Mouse (Mus musculus) large intestine, adult 2 months (tissue): ENCODE data around the gene Gldc. TPM values are rescaled to one million over a fixed set of nuclear protein-coding genes. Genes with fewer than 3 reads are reported as not detected.
"Not testable (repeated sequence)": the region's sequence is repeated elsewhere in the genome, so short reads cannot be mapped to it uniquely, and the experiment has no call there.

Source experiments
- DNase-seq: peaks from one replicate; pipeline ENCODE4 v3.0.0-alpha.2; 2012; ENCODE audit warnings: low read depth, low spot score
- WGBS: fragments of 180-500 bp; shearing (Covaris S2); methylation state at CpG from one replicate; pipeline ENCODE4 v1.1.7; 2018; 5-methylcytosine and 5-hydroxymethylcytosine counted together
- polyA plus RNA-seq: library from polyadenylated mRNA; depleted of rRNA; stranded (reverse); fragments of >200 nt; gene quantifications from 2 replicates; pipeline ENCODE4 v1.2.3, GENCODE M21; 2012; rRNA removed

The Gldc gene
- 0.05 and 0.15 TPM in 2 replicates for polyA plus RNA-seq

DNA sequence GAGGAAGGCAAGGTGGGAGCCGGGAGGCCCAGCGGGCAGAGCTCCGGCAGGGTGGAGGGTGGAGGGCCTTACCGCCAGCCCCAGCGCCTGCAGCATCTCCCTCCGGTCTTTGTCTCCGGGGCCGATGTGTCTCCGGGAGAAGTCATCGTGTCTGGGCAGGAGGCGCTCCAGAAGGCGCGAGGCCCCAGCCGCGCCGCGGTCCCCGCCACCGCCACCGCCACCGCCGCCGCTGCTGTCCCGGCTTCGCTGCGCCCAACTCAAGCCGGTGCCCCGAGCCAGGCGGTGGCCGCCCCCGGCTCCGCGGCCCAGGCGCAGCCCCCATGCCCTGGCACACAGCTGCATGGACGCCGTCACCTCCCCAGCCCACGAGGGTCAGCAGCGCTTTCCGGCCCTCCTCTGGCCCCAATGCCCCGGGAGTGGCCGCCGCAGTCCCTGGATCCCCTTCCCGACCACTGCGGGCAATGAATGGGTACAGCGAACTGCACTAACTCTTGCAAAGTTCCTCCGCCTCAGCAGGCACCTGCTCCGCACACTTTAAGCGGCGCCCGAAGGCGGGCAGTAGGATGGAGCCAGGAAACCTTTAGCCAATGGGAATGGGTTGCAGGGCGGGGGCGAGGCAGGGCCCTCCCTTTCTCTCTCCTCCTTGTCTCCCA is at the start of gene Gldc:
TSS of gene Gldc (minus strand) at position 511 of the 653 bp plus-strand sequence.
- WGBS, result 3% methylated on average over 53 of the region's 53 CpGs
- no peak for DNase-seq

DNA sequence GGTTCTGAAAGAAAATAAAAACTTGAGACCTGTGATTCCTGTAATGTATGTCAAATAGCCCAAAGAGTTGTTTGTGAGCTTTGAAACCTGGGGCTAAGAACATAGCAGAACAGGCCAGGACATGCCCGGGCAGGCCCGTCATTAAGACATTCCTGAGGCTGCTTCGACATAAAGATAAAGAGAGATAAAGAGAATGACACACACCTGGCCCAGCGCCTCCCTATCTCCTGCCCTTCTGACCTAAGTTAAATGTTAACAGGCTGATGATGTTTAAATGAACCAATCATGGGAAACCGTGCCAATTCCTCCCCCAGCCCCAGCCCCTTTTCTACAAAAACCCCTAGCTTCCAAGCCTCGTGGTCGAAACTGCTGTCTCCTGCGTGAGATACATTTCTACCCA is 47.4 kb upstream of the Gldc start:
- 42% methylated on average over 8 of the region's 8 CpGs for WGBS
- not testable (repeated sequence) for DNase-seq

GRCm38 (mm10) chr19:30217335-30217734 is 42.1 kb upstream of the Gldc start:
- peak; percentile 16 for DNase-seq
- WGBS, result 25% methylated on average over 7 of the region's 7 CpGs

GRCm38 (mm10) chr19:30216186-30216585 is 41.0 kb upstream of the Gldc start:
- WGBS, result 74% methylated on average over 4 of the region's 4 CpGs
- DNase-seq, result no peak

GRCm38 (mm10) chr19:30215736-30216135 is 40.5 kb upstream of the Gldc start:
- 58% methylated on average over 2 of the region's 2 CpGs for WGBS

DNA sequence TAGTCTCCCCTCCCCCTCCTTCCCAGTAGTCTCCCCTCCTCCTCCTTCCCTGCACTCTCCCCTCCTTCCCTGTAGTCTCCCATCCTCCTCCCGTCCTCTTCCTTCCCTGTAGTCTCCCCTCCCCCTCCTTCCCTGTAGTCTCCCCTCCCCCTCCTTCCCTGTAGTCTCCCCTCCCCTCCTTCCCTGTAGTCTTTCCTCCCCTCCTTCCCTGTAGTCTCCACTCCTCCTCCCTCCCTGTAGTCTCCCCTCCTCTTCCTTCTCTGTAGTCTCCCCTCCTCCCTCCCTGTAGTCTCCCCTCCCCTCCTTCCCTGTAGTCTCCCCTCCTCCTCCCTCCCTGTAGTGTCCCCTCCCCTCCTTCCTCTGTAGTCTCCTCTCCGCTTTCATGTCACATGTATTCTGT is 38.8 kb upstream of the Gldc start:
- WGBS, result 51% methylated on average over 2 of the region's 2 CpGs
- DNase-seq, result no peak

More at GRCm38 (mm10) chr19:30215736-30216135, 40.5 kb upstream of the Gldc start:
- DNase-seq, result not testable (repeated sequence)

GRCm38 (mm10) chr19:30209006-30209405 is 33.8 kb upstream of the Gldc start:
- 81% methylated on average over 8 of the region's 8 CpGs for WGBS
- DNase-seq, result not testable (repeated sequence)

DNA sequence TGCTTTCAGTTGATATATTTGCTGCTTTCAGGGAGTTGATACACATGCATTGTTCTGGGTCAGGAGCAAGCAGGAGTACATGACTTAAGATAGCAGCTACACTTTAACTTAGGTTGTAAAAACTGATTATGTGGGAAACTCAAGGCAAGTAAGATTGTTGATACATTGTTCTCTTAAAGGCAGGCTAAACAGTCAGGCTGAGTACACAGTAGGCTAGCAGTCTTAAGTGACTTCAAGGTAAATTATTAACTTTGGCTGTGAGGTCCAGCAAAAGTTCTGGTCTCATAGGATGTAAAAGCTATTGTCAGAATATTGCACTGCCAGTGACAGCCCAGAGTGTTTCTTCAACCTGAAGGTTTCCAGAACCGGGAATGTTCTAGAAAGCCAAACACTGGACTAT is 31.8 kb upstream of the Gldc start:
- no peak for DNase-seq
- WGBS, result 29% methylated on average over 1 of the region's 1 CpGs

GRCm38 (mm10) chr19:30205874-30206273 is 30.6 kb upstream of the Gldc start:
- DNase-seq, result no peak
- 80% methylated on average over 4 of the region's 4 CpGs for WGBS

- 20% methylated on average over 12 of the region's 12 CpGs for WGBS
- peak; percentile 7 for DNase-seq
These were observed 30.1 kb upstream of the Gldc start for GRCm38 (mm10) chr19:30205159-30205816.

- DNase-seq, result no peak
These were observed 26.9 kb upstream of the Gldc start for GRCm38 (mm10) chr19:30202177-30202576.

DNA sequence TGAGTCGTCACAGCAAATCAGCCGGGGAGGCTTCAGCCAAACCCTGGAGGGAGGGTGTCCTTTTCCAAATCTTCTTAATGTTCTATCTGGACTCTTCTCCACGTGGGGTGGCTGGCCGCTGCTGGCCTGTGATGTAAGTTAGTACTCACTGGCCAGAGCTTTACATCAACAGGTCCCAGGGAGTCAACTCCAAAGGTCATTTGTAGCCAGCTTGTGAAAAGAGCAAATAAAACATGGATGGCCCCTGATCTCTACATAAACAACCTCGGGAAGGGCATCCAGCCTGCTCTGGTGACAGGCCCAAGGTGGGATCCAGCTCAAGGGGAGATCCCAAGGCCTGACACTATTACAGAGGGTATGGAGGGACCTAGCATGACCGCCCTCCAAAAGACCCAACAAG is 19.8 kb upstream of the Gldc start:
- no peak for DNase-seq
- 58% methylated on average over 6 of the region's 6 CpGs for WGBS

More at GRCm38 (mm10) chr19:30202177-30202576, 26.9 kb upstream of the Gldc start:
- 47% methylated on average over 7 of the region's 7 CpGs for WGBS

DNA sequence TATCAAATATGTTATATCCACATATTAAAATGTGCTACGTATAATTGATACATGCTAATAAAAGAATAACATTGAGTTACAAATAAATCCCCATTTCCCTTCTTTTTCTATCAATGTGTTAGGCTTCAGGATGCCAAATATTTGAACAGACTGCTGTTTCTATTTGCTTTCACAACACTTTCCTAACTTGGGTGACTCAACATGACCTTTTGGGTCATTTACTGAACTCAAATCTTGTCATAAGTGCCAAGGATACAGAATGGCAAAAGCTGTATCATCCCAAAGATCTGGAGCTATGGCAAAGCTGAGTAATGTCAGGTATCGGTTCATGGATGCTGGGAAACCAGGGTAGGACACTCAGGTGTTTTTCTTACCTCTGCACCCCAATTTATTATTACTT is 12.0 kb upstream of the Gldc start:
- 84% methylated on average over 2 of the region's 2 CpGs for WGBS
- no peak for DNase-seq

DNA sequence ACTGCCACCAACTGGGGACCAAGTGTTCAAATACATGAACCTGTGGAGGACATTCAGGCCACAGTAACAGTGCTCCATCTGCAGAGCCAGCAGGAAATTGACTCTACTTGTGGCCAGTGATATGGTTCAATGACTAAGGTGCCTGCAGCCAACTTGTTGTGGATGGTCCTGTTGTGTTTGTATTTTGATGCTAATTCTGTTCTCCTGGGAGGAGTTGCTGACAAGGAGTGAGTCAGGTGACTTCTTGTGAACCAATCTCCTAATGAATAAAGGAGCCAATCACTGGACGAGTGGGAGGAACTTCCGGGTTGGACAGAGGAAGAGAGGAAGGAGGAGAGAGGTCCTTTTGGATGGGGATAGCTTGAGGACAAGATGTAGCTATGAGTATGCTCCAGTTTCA is 10.3 kb upstream of the Gldc start:
- 86% methylated on average over 2 of the region's 2 CpGs for WGBS
- no peak for DNase-seq

DNA sequence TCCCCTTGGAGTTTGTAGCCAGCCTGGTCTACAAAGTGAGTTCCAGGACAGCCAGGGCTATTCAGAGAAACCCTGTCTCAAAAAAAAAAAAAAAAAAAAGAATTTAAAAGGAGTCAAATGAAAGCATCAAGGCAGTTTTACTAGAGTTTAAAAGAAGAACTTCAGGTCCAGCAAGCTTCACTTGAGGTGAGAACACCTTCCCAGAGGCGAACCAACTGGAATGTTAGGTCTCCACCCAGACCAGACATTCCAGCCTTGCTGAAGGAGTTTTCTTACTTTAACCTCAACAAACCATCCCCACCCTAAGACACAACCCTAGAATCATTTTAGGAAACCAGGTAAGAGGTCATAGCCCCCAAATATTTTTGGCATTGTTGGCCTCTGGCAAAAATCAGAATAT is 4.8 kb upstream of the Gldc start:
- WGBS, result 60% methylated on average over 1 of the region's 1 CpGs
- no peak for DNase-seq

- DNase-seq, result no peak
- 15% methylated on average over 15 of the region's 15 CpGs for WGBS
These were observed 1.1 kb downstream of the Gldc start for GRCm38 (mm10) chr19:30174074-30174670.

DNA sequence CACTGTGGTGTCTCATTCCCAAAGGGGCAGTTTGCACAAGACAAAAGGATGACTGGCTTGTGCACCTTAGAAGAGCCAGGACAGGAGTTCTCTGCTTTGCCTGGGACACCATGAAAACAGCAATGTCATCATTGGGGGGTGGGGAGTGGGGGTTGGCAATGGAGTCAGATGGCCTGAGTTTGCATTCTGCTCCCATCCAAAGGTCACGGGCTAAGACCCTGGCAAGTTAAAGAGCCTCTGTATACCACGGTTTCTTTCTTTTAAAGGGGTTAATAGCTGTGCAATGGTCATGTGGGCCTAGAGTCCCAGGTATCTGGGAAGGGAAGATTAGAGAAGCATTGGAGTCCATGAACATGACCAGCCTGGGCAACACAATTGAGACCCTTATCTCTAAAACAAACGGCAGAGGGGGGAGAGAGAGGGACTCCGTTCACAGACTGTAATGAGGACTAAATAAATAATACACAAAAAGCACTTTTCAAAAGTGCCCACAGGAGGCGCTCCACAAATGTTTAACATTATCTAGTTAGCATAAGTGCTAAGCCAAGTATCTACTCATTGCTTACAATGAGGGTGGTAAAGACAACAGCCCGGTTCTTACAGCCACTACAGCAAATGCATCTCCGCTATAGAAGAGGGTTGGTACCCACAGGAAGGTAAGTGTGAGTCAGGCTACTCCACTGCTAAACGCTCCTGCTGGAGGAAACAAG is 3.7 kb downstream of the Gldc start:
- no peak for DNase-seq
- 69% methylated on average over 8 of the region's 8 CpGs for WGBS

DNA sequence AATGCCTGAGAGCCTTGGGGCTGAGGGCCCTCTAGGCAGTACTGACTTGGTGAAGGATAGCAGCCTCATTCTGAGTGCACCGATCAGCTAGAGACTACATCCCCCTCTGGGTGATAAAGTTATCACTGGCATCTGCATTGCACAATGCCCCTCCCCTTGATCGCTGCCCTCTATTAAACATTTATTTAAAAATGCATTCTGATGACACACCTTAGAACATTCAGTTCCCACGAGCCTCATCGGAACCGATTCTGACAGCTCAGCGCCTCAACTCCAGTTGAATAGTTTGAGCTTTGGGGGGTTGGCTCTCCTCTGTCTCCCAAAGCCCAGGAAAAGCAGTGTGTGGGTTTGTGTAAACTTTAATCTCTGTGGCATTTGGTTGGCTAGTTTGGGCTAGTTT is 4.9 kb downstream of the Gldc start:
- DNase-seq, result no peak
- 79% methylated on average over 6 of the region's 6 CpGs for WGBS

DNA sequence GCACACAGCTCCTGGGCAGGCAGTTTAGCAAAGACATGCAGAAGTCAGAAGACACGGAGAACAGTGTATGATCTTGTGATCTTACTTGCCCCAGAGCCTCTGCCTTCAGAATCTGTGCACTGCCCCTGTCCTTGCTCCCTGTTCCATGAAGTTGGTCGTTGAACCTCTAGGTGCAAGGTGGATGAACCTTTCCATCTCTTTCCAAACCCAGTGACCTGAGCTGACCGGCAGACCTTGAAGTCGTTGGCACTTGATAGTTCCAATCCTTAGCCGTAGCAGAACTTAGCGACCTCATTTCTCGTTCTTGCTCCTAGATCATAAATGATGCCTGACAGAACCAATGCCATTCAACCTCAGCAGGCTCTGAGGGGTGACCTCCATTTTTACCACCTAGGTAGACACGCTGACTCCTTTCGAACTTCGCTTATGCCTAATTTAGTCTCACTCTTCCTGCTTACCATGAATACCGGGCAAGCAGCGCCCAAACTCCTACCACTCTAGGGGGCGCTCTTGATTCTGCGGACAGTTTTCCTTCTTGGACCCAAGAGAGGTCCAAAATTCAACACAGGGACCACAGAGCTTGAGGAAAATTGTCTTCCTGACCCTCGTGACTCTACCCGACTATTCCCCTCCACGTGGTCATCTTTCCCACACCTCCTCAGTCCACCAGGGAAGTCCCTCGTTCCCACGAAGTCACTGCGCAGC is 8.3 kb downstream of the Gldc start:
- WGBS, result 87% methylated on average over 20 of the region's 20 CpGs
- DNase-seq, result no peak

DNA sequence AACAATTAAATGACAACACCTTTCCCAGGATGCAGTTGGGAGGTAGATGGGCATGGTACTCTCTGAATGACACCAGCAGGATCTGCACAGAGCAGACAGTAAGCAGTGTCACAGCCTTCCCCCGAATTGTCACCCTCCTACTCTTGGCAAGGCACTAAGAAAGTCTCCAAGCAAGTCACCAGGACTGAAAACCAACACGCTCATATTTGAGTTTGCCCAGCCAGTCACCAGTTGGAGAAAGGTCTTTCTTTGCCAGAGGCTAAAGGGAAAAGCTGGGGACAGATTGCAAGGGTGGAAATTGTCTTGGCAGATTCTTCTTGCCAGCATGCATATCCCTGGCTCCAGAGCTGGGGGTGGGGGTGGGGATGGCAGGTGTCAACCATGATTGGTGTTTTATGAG is 11.0 kb downstream of the Gldc start:
- WGBS, result 82% methylated on average over 2 of the region's 2 CpGs
- DNase-seq, result no peak
